Mouse (Mus musculus): Measurements from ENCODE around the gene Crybb2.

- TF ChIP-seq CTCF (IDR thresholded peaks at IDR 0.05; ENCODE audit: borderline replicate concordance, insufficient read depth, low read length) (no peak), POLR2A (IDR thresholded peaks at IDR 0.05; ENCODE audit: low read depth, low read length) (no peak)
Observed at GRCm38 (mm10) chr5:113038601-113039000, 31.3 kb downstream of the Crybb2 start.

Data from embryonic fibroblast, embryonic 13.5 days (primary cell).